Mouse (Mus musculus): ENCODE results near the gene Slc38a9. TPM values are rescaled to one million over a fixed set of nuclear protein-coding genes. Genes with fewer than 3 reads are reported as not detected.

Slc38a9 gene
- polyA plus RNA-seq, 1 experiment = 2.9 TPM

- H3K27ac ChIP-seq (ENCODE audit: insufficient read depth, low read depth, low read length) = no peak overlapping the region
- WGBS = 88% methylated on average over 5 of the region's 5 CpGs
- H3K4me3 ChIP-seq (ENCODE audit: low read depth, low read length) = no peak overlapping the region
- no peaks in the 10 kb centered on the region; the same call in 1 of the 2 replicates for H3K4me1 ChIP-seq (ENCODE audit: control insufficient read depth, insufficient read depth, insufficient read length, low read length)
- H3K36me3 ChIP-seq (ENCODE audit: control insufficient read depth, insufficient read depth, low read length) = no peaks in the 10 kb centered on the region
- no peaks in the 10 kb centered on the region for H3K27me3 ChIP-seq (ENCODE audit: control insufficient read depth, insufficient read depth, low read length)
- TF ChIP-seq CTCF (IDR thresholded peaks at IDR 0.05; ENCODE audit: extremely low read depth, insufficient read length, insufficient replicate concordance, low read depth, low read length) (no peak), POLR2A (IDR thresholded peaks at IDR 0.05; ENCODE audit: low read depth, low read length) (no peak)
These were observed 85.6 kb downstream of the Slc38a9 start for GRCm38 (mm10) chr13:112745936-112746694.

GRCm38 (mm10) chr13:112746695-112747055 lies 86.1 kb downstream of the Slc38a9 start:
- H3K27ac ChIP-seq (ENCODE audit: insufficient read depth, low read depth, low read length) = no peak overlapping the region
- 87% methylated on average over 10 of the region's 10 CpGs for WGBS
- no peaks in the 10 kb centered on the region for H3K27me3 ChIP-seq (ENCODE audit: control insufficient read depth, insufficient read depth, low read length)
- no peaks in the 10 kb centered on the region for H3K36me3 ChIP-seq (ENCODE audit: control insufficient read depth, insufficient read depth, low read length)
- H3K4me1 ChIP-seq (ENCODE audit: control insufficient read depth, insufficient read depth, insufficient read length, low read length) = peaks cover 3% of the 10 kb centered on the region; the same call in 1 of the 2 replicates
- no peak overlapping the region for H3K4me3 ChIP-seq (ENCODE audit: low read depth, low read length)
- TF ChIP-seq POLR2A (IDR thresholded peaks at IDR 0.05; ENCODE audit: low read depth, low read length) (no peak), CTCF (IDR thresholded peaks at IDR 0.05; ENCODE audit: extremely low read depth, insufficient read length, insufficient replicate concordance, low read depth, low read length) (no peak)

- Histone ChIP-seq H3K4me1 (ENCODE audit: control insufficient read depth, insufficient read depth, insufficient read length, low read length) (peaks cover 4% of the 10 kb centered on the region; the same call in 1 of the 2 replicates), H3K27ac (ENCODE audit: insufficient read depth, low read depth, low read length) (no peak overlapping the region), H3K36me3 (ENCODE audit: control insufficient read depth, insufficient read depth, low read length) (no peaks in the 10 kb centered on the region), H3K4me3 (ENCODE audit: low read depth, low read length) (no peak overlapping the region), H3K27me3 (ENCODE audit: control insufficient read depth, insufficient read depth, low read length) (no peaks in the 10 kb centered on the region)
- 60% methylated on average over 6 of the region's 6 CpGs for WGBS
- no peak for TF ChIP-seq POLR2A (IDR thresholded peaks at IDR 0.05; ENCODE audit: low read depth, low read length)
- TF ChIP-seq CTCF (IDR thresholded peaks at IDR 0.05; ENCODE audit: extremely low read depth, insufficient read length, insufficient replicate concordance, low read depth, low read length) = no peak
These were observed 87.4 kb downstream of the Slc38a9 start for GRCm38 (mm10) chr13:112747808-112748430.

GRCm38 (mm10) chr13:112748808-112749510 lies 88.4 kb downstream of the Slc38a9 start:
- Histone ChIP-seq H3K27me3 (ENCODE audit: control insufficient read depth, insufficient read depth, low read length) (no peaks in the 10 kb centered on the region), H3K27ac (ENCODE audit: insufficient read depth, low read depth, low read length) (no peak overlapping the region), H3K4me3 (ENCODE audit: low read depth, low read length) (no peak overlapping the region), H3K4me1 (ENCODE audit: control insufficient read depth, insufficient read depth, insufficient read length, low read length) (peaks cover 4% of the 10 kb centered on the region; the same call in 1 of the 2 replicates), H3K36me3 (ENCODE audit: control insufficient read depth, insufficient read depth, low read length) (no peaks in the 10 kb centered on the region)
- TF ChIP-seq CTCF (IDR thresholded peaks at IDR 0.05; ENCODE audit: extremely low read depth, insufficient read length, insufficient replicate concordance, low read depth, low read length) (no peak), POLR2A (IDR thresholded peaks at IDR 0.05; ENCODE audit: low read depth, low read length) (no peak)
- 70% methylated on average over 11 of the region's 11 CpGs for WGBS

- H3K27me3 ChIP-seq (ENCODE audit: control insufficient read depth, insufficient read depth, low read length) = no peaks in the 10 kb centered on the region
- H3K4me3 ChIP-seq (ENCODE audit: low read depth, low read length) = no peak overlapping the region
- H3K27ac ChIP-seq (ENCODE audit: insufficient read depth, low read depth, low read length) = no peak overlapping the region
- peaks cover 4% of the 10 kb centered on the region; the same call in 1 of the 2 replicates for H3K4me1 ChIP-seq (ENCODE audit: control insufficient read depth, insufficient read depth, insufficient read length, low read length)
- TF ChIP-seq POLR2A (IDR thresholded peaks at IDR 0.05; ENCODE audit: low read depth, low read length) (no peak), CTCF (IDR thresholded peaks at IDR 0.05; ENCODE audit: extremely low read depth, insufficient read length, insufficient replicate concordance, low read depth, low read length) (no peak)
- 92% methylated on average over 2 of the region's 2 CpGs for WGBS
- H3K36me3 ChIP-seq (ENCODE audit: control insufficient read depth, insufficient read depth, low read length) = no peaks in the 10 kb centered on the region
These were observed 89.3 kb downstream of the Slc38a9 start for GRCm38 (mm10) chr13:112749881-112750280.

- peak overlapping the region; percentile 18 for H3K4me3 ChIP-seq (ENCODE audit: low read depth, low read length)
These were observed 91.1 kb downstream of the Slc38a9 start for GRCm38 (mm10) chr13:112751454-112752308.

More at GRCm38 (mm10) chr13:112751454-112752308, 91.1 kb downstream of the Slc38a9 start:
- H3K4me1 ChIP-seq (ENCODE audit: control insufficient read depth, insufficient read depth, insufficient read length, low read length) = peaks cover 4% of the 10 kb centered on the region; the same call in 1 of the 2 replicates
- TF ChIP-seq POLR2A (IDR thresholded peaks at IDR 0.05; ENCODE audit: low read depth, low read length) = no peak
- TF ChIP-seq CTCF (IDR thresholded peaks at IDR 0.05; ENCODE audit: extremely low read depth, insufficient read length, insufficient replicate concordance, low read depth, low read length) = no peak
- H3K27me3 ChIP-seq (ENCODE audit: control insufficient read depth, insufficient read depth, low read length) = no peaks in the 10 kb centered on the region
- WGBS = 22% methylated on average over 18 of the region's 18 CpGs
- no peaks in the 10 kb centered on the region for H3K36me3 ChIP-seq (ENCODE audit: control insufficient read depth, insufficient read depth, low read length)
- peak overlapping the region; percentile 35; the same call in 1 of the 2 replicates for H3K27ac ChIP-seq (ENCODE audit: insufficient read depth, low read depth, low read length)

Data from small intestine, adult 2 months (tissue).